Mouse (Mus musculus): Measurements from ENCODE around the gene Utp14b. TPM values are rescaled to one million over a fixed set of nuclear protein-coding genes. Genes with fewer than 3 reads are reported as not detected.

Utp14b gene
- polyA plus RNA-seq, 1 experiment from 2014 or later: 0.97 TPM

DNA sequence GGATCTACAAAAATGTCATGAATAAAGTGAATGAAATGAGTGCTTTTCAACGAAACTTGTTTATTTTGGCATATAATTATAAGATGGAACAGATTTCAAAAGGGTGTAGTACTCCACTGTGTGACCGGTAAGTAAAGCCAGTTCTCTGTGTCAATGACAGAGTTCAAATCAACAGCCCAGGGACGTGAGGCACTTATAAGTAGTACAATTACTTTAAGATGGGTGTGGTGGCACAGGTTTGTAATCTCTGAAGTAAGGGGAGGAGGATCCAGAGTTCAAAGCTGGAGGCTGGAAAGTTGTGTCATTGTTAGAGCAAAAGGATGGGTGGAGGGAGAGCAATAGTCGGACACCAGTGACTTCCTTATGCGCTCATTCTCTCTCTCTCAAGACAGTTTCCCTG, 39.1 kb downstream of the Utp14b start:
- Histone ChIP-seq H3K36me3 (ENCODE audit: insufficient read depth, low read length) (0 out of 2 replicates have a peak, but pooled peaks cover 5% of the 10 kb centered on the region), H3K4me3 (ENCODE audit: low read depth, low read length) (no peak overlapping the region), H3K9ac (replicated peaks; ENCODE audit: low read depth) (no peak overlapping the region), H3K9me3 (ENCODE audit: low read length) (no peaks in the 10 kb centered on the region), H3K4me1 (ENCODE audit: insufficient read depth, low read depth, low read length) (no peaks in the 10 kb centered on the region), H3K4me2 (replicated peaks; ENCODE audit: low read depth, low read length) (no peak overlapping the region), H3K27ac (ENCODE audit: low read length) (no peak overlapping the region), H3K27me3 (replicated peaks; ENCODE audit: insufficient read depth, low read length) (no peaks in the 10 kb centered on the region)
- DNase-seq (ENCODE audit: low spot score): no peak
- 78% methylated on average over 5 of the region's 5 CpGs for WGBS
- no peak for TF ChIP-seq CTCF (IDR thresholded peaks at IDR 0.05)
- TF ChIP-seq EP300 (IDR thresholded peaks at IDR 0.05): no peak
- no peak for ATAC-seq

- Histone ChIP-seq H3K9me3 (ENCODE audit: low read length) (no peaks in the 10 kb centered on the region), H3K4me3 (ENCODE audit: low read depth, low read length) (no peak overlapping the region), H3K4me2 (replicated peaks; ENCODE audit: low read depth, low read length) (no peak overlapping the region), H3K27ac (ENCODE audit: low read length) (no peak overlapping the region), H3K4me1 (ENCODE audit: insufficient read depth, low read depth, low read length) (no peaks in the 10 kb centered on the region), H3K36me3 (ENCODE audit: insufficient read depth, low read length) (0 out of 2 replicates have a peak, but pooled peaks cover 5% of the 10 kb centered on the region), H3K9ac (replicated peaks; ENCODE audit: low read depth) (no peak overlapping the region), H3K27me3 (replicated peaks; ENCODE audit: insufficient read depth, low read length) (no peaks in the 10 kb centered on the region)
- WGBS: 82% methylated on average over 6 of the region's 6 CpGs
- no peak for TF ChIP-seq EP300 (IDR thresholded peaks at IDR 0.05)
- TF ChIP-seq CTCF (IDR thresholded peaks at IDR 0.05): no peak
- ATAC-seq: no peak
- no peak for DNase-seq (ENCODE audit: low spot score)
These were observed 40.3 kb downstream of the Utp14b start for GRCm38 (mm10) chr1:78698138-78698537.

- Histone ChIP-seq H3K27ac (ENCODE audit: low read length) (no peak overlapping the region), H3K4me3 (ENCODE audit: low read depth, low read length) (no peak overlapping the region), H3K27me3 (replicated peaks; ENCODE audit: insufficient read depth, low read length) (no peaks in the 10 kb centered on the region), H3K4me2 (replicated peaks; ENCODE audit: low read depth, low read length) (no peak overlapping the region), H3K4me1 (ENCODE audit: insufficient read depth, low read depth, low read length) (no peaks in the 10 kb centered on the region), H3K9me3 (ENCODE audit: low read length) (no peaks in the 10 kb centered on the region), H3K36me3 (ENCODE audit: insufficient read depth, low read length) (0 out of 2 replicates have a peak, but pooled peaks cover 4% of the 10 kb centered on the region), H3K9ac (replicated peaks; ENCODE audit: low read depth) (no peak overlapping the region)
- 82% methylated on average over 3 of the region's 3 CpGs for WGBS
- ATAC-seq (no peak), DNase-seq (ENCODE audit: low spot score) (no peak)
- TF ChIP-seq EP300 (IDR thresholded peaks at IDR 0.05) (no peak), CTCF (IDR thresholded peaks at IDR 0.05) (no peak)
These were observed 43.9 kb downstream of the Utp14b start for GRCm38 (mm10) chr1:78701740-78702139.

DNA sequence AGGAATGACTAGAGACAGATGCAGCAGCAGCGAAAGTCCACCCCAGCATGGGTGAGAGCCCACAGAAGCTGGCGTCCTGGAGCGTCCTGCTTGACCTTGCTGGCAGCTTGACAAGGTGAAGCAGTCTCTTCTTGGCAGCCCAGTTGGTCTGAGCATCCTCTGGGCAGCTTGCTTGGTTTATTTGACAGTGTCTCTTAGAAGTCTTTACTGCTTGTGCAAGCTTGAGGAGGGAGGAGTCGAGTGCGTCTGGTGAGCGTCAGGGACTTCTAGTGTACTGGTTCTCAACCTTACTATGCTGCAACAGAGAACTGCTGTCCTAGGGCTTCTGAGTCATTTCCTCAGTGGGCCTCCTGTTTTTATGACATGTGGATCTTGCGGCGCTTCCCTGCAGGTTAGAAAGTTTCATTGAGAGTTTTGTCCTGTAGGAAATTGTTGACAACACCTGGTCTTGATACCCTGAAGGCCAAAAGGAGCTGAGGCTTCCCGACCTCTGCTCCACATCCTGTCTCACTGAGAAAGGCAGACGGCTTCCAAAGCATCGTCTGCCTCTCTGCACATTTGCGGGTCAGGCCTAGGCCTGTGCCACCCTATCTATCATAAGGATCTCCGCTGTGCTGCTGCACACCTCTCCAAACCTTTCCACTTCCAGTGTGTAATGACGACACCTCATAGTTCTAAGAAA, 44.6 kb downstream of the Utp14b start:
- Histone ChIP-seq H3K9ac (replicated peaks; ENCODE audit: low read depth) (no peak overlapping the region), H3K9me3 (ENCODE audit: low read length) (no peaks in the 10 kb centered on the region), H3K4me1 (ENCODE audit: insufficient read depth, low read depth, low read length) (no peaks in the 10 kb centered on the region), H3K4me2 (replicated peaks; ENCODE audit: low read depth, low read length) (no peak overlapping the region), H3K36me3 (ENCODE audit: insufficient read depth, low read length) (0 out of 2 replicates have a peak, but pooled peaks cover 4% of the 10 kb centered on the region), H3K27me3 (replicated peaks; ENCODE audit: insufficient read depth, low read length) (no peaks in the 10 kb centered on the region), H3K4me3 (ENCODE audit: low read depth, low read length) (no peak overlapping the region), H3K27ac (ENCODE audit: low read length) (no peak overlapping the region)
- WGBS: 62% methylated on average over 14 of the region's 14 CpGs
- no peak for TF ChIP-seq CTCF (IDR thresholded peaks at IDR 0.05)
- TF ChIP-seq EP300 (IDR thresholded peaks at IDR 0.05): no peak
- peak; percentile 14 for DNase-seq (ENCODE audit: low spot score)
- ATAC-seq: no peak

DNA sequence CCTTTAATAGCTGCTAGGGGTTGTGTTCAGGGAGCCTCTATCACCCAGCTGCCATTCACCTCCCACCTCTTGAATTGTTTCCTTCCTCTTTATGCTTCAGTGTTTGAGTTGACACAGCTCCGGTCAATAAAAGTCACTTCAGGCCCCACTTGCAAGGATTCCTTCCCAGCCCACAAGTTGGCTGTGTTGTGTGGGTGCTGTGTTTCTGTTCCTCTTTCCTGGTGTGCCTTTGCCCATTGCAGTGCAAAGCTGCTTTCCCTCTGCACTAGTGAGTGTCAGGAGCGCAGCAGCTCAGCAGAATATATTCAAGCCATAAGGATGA, 45.1 kb downstream of the Utp14b start:
- ATAC-seq: no peak; the same call in 1 of the 2 replicates

GRCm38 (mm10) chr1:78706338-78706737, 48.5 kb downstream of the Utp14b start:
- DNase-seq (ENCODE audit: low spot score): peak; percentile 52
- Histone ChIP-seq H3K9me3 (ENCODE audit: low read length) (no peaks in the 10 kb centered on the region), H3K4me1 (ENCODE audit: insufficient read depth, low read depth, low read length) (no peaks in the 10 kb centered on the region), H3K4me3 (ENCODE audit: low read depth, low read length) (no peak overlapping the region), H3K27ac (ENCODE audit: low read length) (no peak overlapping the region), H3K27me3 (replicated peaks; ENCODE audit: insufficient read depth, low read length) (no peaks in the 10 kb centered on the region), H3K9ac (replicated peaks; ENCODE audit: low read depth) (no peak overlapping the region), H3K4me2 (replicated peaks; ENCODE audit: low read depth, low read length) (no peak overlapping the region), H3K36me3 (ENCODE audit: insufficient read depth, low read length) (0 out of 2 replicates have a peak, but pooled peaks cover 4% of the 10 kb centered on the region)
- ATAC-seq: no peak
- TF ChIP-seq EP300 (IDR thresholded peaks at IDR 0.05) (no peak), CTCF (IDR thresholded peaks at IDR 0.05) (no peak)
- 69% methylated on average over 10 of the region's 10 CpGs for WGBS

More for the DNA sequence above, 45.1 kb downstream of the Utp14b start:
- H3K4me1 ChIP-seq (ENCODE audit: insufficient read depth, low read depth, low read length): no peaks in the 10 kb centered on the region
- WGBS: 66% methylated on average over 2 of the region's 2 CpGs
- 0 out of 2 replicates have a peak, but pooled peaks cover 4% of the 10 kb centered on the region for H3K36me3 ChIP-seq (ENCODE audit: insufficient read depth, low read length)
- no peak overlapping the region for H3K4me3 ChIP-seq (ENCODE audit: low read depth, low read length)
- no peak overlapping the region for H3K27ac ChIP-seq (ENCODE audit: low read length)
- H3K9me3 ChIP-seq (ENCODE audit: low read length): no peaks in the 10 kb centered on the region
- H3K4me2 ChIP-seq (replicated peaks; ENCODE audit: low read depth, low read length): no peak overlapping the region
- H3K27me3 ChIP-seq (replicated peaks; ENCODE audit: insufficient read depth, low read length): no peaks in the 10 kb centered on the region
- H3K9ac ChIP-seq (replicated peaks; ENCODE audit: low read depth): no peak overlapping the region
- peak; percentile 29 for DNase-seq (ENCODE audit: low spot score)
- TF ChIP-seq CTCF (IDR thresholded peaks at IDR 0.05) (no peak), EP300 (IDR thresholded peaks at IDR 0.05) (no peak)

All from lung, postnatal 0 days (tissue).